Mouse (Mus musculus) G1E (cell line): ENCODE results near the gene Slc37a3.

ENCODE experiments used
- CTCF ChIP-seq: IDR thresholded peaks from 2 replicates; pipeline ENCODE4 v1.5.1; 2012; ENCODE audit warnings: low read depth, low read length, inconsistent platforms, mixed read lengths
- POLR2AphosphoS5 ChIP-seq: IDR thresholded peaks from 2 replicates; pipeline ENCODE4 v1.6.1; 2012; ENCODE audit warnings: low read depth, low read length, inconsistent platforms; ENCODE audit not compliant: insufficient replicate concordance

DNA sequence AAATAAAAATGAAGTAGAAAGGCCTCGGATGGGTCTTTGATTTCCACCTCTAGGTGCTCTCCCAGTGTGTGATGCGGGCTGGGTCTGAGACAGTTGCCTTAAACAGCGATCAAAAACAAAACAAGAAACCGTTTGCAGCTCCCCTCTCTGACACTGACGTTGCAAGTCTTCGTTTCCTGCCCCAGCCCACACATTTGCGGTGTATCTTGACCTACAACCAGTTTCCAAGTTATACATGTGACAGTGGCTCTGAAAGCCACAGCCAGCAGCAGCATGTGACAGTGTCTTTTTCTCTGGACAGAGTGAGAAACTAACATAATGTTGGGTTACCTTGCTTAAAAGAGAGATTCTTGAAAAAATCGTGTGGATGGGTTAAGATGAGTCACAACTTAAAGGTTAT, 2.3 kb upstream of the Slc37a3 start:
- no peak for TF ChIP-seq CTCF
- TF ChIP-seq POLR2AphosphoS5, result no peak
